Mouse (Mus musculus): ENCODE results near the gene Zfp553.

DNA sequence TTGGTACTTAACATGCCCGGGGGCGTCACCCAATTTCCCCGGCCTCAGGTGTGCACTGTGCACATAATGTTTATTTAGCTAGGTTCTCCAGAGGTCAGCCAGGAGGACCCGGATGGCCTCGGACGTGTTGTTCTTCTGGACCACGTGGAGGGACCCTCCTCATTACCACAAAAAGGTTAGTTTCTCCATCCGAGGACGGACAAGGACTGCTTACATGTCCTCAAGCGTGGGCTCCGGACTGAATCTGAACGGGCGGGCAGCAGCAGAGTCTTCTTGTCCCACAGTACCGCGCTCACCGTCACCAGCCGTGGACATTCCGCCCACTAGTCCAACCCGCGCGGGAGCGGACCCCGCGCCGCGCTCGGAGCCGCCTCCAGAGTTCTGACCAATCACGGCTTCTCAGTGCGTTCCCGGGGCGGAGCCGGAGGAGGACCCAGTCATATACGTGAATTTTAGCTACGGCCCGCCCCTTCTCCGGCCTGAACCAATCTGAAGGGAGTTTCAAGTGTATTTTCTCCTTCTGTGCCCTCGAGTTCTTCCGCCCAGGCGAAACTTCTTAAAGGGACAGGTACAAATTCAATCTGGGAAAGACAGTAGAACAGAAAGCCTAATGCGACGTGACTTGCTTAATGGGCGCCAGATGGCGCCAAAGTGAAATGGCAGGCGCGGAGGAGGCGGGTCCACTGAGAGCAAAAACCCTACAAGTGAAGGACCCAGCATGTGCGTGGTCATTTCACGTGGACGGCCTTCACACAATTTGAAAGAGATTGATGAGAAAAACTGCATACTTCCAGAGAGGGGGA is 27.6 kb downstream of the Zfp553 start, which contains the start of gene Dctpp1:
- TF ChIP-seq POLR2AphosphoS2 (IDR thresholded peaks at IDR 0.05; ENCODE audit: insufficient read length, low read depth), result peak; percentile 69
- TF ChIP-seq MYOD1 (IDR thresholded peaks at IDR 0.05; ENCODE audit: control insufficient read depth in 1 of 3, insufficient read length in 2 of 3, low read depth in 2 of 3), result no peak

Data from myocyte (in vitro differentiated cells).